Mouse (Mus musculus) intestine, embryonic 14.5 days (tissue): ENCODE measurements around the gene Btg1. TPM values are rescaled to one million over a fixed set of nuclear protein-coding genes. Genes with fewer than 3 reads are reported as not detected.

Experiments used
- ATAC-seq: fragments of 200-750 bp; cut with Nextera tagmentation; replicated peaks from 2 replicates; pipeline ENCODE4 v1.8.0; 2017; ENCODE audit warnings: low read depth, moderate number of reproducible peaks, moderate TSS enrichment, moderate library complexity; ENCODE audit not compliant: low FRiP score, low TSS enrichment
- DNase-seq: peaks from one replicate; pipeline ENCODE4 v3.0.0-alpha.2; 2018; ENCODE audit warnings: low spot score
- H3K27ac ChIP-seq: fragments of 300-500 bp; sonication (generic); 2 replicates; pipeline ENCODE4 v1.5.1; 2014; ENCODE audit warnings: low read depth, mild to moderate bottlenecking, control low read depth
- H3K27me3 ChIP-seq: fragments of 300-500 bp; sonication (generic); replicated peaks from 2 replicates; pipeline ENCODE4 v1.6.1; 2014; ENCODE audit warnings: low read length, control low read depth; ENCODE audit not compliant: control insufficient read depth, insufficient read depth
- H3K36me3 ChIP-seq: fragments of 300-500 bp; sonication (generic); 2 replicates; pipeline ENCODE4 v1.6.1; 2014; ENCODE audit warnings: low read length, control low read depth; ENCODE audit not compliant: control insufficient read depth, insufficient read depth
- H3K4me1 ChIP-seq: fragments of 300-500 bp; sonication (generic); replicated peaks from 2 replicates; pipeline ENCODE4 v1.6.1; 2014; ENCODE audit warnings: low read length, control low read depth, mixed read lengths; ENCODE audit not compliant: control insufficient read depth, insufficient read depth
- H3K4me2 ChIP-seq: fragments of 300-500 bp; sonication (generic); 2 replicates; pipeline ENCODE4 v1.6.1; 2014; ENCODE audit warnings: low read length
- H3K4me3 ChIP-seq: fragments of 300-500 bp; sonication (generic); 2 replicates; pipeline ENCODE4 v1.5.1; 2014; ENCODE audit warnings: low read depth, low read length, control low read depth, mixed read lengths
- H3K9ac ChIP-seq: fragments of 300-500 bp; sonication (generic); 2 replicates; pipeline ENCODE4 v1.6.1; 2014; ENCODE audit warnings: mild to moderate bottlenecking, low read length
- H3K9me3 ChIP-seq: fragments of 300-500 bp; sonication (generic); 2 replicates; pipeline ENCODE4 v1.6.1; 2016; ENCODE audit warnings: low read length, control low read depth; ENCODE audit not compliant: control insufficient read depth
- WGBS: fragments of 180-500 bp; shearing (Covaris S2); extraction: QIAGEN DNeasy Blood & Tissue Kit; methylation state at CpG from one replicate; pipeline ENCODE4 v1.1.7; 2014; 5-methylcytosine and 5-hydroxymethylcytosine counted together
- polyA plus RNA-seq: library from polyadenylated mRNA; unstranded; fragments of >200 nt; fragmentation: Nextera tagmentation; extraction: Ambion mirVana; gene quantifications from 2 replicates; pipeline ENCODE4 v1.2.1, GENCODE M21; 2014

The Btg1 gene
- polyA plus RNA-seq, 1 experiment from 2014 or later = 82.6 TPM

- no peak overlapping the region for H3K4me2 ChIP-seq
- H3K9me3 ChIP-seq = no peaks in the 10 kb centered on the region
- no peak overlapping the region for H3K27ac ChIP-seq
- no peak overlapping the region for H3K4me3 ChIP-seq
- ATAC-seq (no peak), DNase-seq (no peak)
- peaks cover 8% of the 10 kb centered on the region; the same call in 1 of the 2 replicates for H3K4me1 ChIP-seq
- H3K36me3 ChIP-seq = peaks cover 12% of the 10 kb centered on the region; the same call in 1 of the 2 replicates
- H3K27me3 ChIP-seq = no peaks in the 10 kb centered on the region
- no peak overlapping the region for H3K9ac ChIP-seq
- 71% methylated on average over 12 of the region's 12 CpGs for WGBS
These were observed 15.7 kb downstream of the Btg1 start for GRCm38 (mm10) chr10:96632271-96633144.

DNA sequence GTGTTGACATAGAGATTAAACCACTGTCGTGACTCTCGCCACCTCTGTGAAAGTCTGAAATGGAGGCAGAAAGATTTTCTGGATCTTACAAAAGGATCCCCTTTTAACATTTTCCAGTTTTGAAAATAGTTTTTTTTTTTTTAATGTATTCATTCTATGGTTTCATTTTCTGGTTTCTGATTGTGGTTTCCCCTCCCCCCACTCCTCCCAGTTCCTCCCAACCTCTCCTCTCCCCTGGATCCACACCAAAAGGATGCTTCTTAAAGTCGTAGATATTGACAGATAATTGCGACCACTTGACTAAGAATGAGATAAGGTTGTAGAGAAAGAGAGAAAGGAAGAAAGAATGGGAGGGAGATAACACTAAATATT is 16.3 kb downstream of the Btg1 start:
- Histone ChIP-seq H3K9me3 (no peaks in the 10 kb centered on the region), H3K27me3 (no peaks in the 10 kb centered on the region), H3K27ac (no peak overlapping the region), H3K4me3 (no peak overlapping the region), H3K36me3 (peaks cover 10% of the 10 kb centered on the region; the same call in 1 of the 2 replicates), H3K9ac (no peak overlapping the region), H3K4me1 (peaks cover 8% of the 10 kb centered on the region; the same call in 1 of the 2 replicates), H3K4me2 (no peak overlapping the region)
- ATAC-seq (no peak), DNase-seq (no peak)
- WGBS = 57% methylated on average over 4 of the region's 4 CpGs

GRCm38 (mm10) chr10:96635472-96635871 is 18.7 kb downstream of the Btg1 start:
- peaks cover 8% of the 10 kb centered on the region; the same call in 1 of the 2 replicates for H3K4me1 ChIP-seq
- WGBS = 3% methylated on average over 4 of the region's 4 CpGs
- ATAC-seq = peak; percentile 72; the same call in 1 of the 2 replicates
- DNase-seq = no peak
- H3K27ac ChIP-seq = peak overlapping the region; percentile 68
- no peak overlapping the region for H3K9ac ChIP-seq
- H3K27me3 ChIP-seq = no peaks in the 10 kb centered on the region
- no peak overlapping the region for H3K4me2 ChIP-seq
- no peak overlapping the region for H3K4me3 ChIP-seq
- no peaks in the 10 kb centered on the region for H3K36me3 ChIP-seq
- H3K9me3 ChIP-seq = no peaks in the 10 kb centered on the region

GRCm38 (mm10) chr10:96638477-96638876 is 21.7 kb downstream of the Btg1 start:
- Histone ChIP-seq H3K4me3 (no peak overlapping the region), H3K27me3 (no peaks in the 10 kb centered on the region), H3K4me1 (peaks cover 13% of the 10 kb centered on the region; the same call in 1 of the 2 replicates), H3K9ac (no peak overlapping the region), H3K27ac (no peak overlapping the region), H3K4me2 (no peak overlapping the region), H3K36me3 (no peaks in the 10 kb centered on the region), H3K9me3 (no peaks in the 10 kb centered on the region)
- no peak for DNase-seq
- 81% methylated on average over 2 of the region's 2 CpGs for WGBS
- no peak for ATAC-seq

DNA sequence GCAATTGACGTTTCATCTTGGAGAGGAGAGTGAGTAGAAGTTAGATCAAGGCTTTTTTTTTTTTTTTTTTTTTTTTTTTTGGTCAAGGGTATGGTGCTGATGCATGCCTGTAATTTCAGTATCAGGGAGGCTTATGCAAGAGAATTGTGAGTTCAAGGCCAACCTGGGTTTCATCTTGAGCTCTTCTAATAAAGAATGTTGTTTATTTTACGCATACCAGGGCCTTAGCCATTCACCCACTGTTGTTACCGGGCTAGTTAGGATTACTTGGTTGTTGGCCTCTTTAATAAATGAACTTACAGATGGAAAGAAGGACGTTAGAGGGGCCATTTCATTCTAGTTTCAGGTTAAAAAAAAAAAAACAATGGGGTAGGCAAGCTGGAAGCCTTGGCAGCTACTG is 25.2 kb downstream of the Btg1 start:
- no peak overlapping the region for H3K9ac ChIP-seq
- H3K27ac ChIP-seq = no peak overlapping the region
- ATAC-seq (no peak), DNase-seq (no peak)
- WGBS = 51% methylated on average over 4 of the region's 4 CpGs
- H3K4me2 ChIP-seq = no peak overlapping the region
- H3K4me1 ChIP-seq = peaks cover 15% of the 10 kb centered on the region
- no peaks in the 10 kb centered on the region for H3K27me3 ChIP-seq
- no peak overlapping the region for H3K4me3 ChIP-seq
- H3K36me3 ChIP-seq = no peaks in the 10 kb centered on the region
- H3K9me3 ChIP-seq = no peaks in the 10 kb centered on the region

- no peak overlapping the region for H3K27ac ChIP-seq
- WGBS = 60% methylated on average over 6 of the region's 6 CpGs
- no peak overlapping the region for H3K4me2 ChIP-seq
These were observed 25.9 kb downstream of the Btg1 start for GRCm38 (mm10) chr10:96642751-96643150.

DNA sequence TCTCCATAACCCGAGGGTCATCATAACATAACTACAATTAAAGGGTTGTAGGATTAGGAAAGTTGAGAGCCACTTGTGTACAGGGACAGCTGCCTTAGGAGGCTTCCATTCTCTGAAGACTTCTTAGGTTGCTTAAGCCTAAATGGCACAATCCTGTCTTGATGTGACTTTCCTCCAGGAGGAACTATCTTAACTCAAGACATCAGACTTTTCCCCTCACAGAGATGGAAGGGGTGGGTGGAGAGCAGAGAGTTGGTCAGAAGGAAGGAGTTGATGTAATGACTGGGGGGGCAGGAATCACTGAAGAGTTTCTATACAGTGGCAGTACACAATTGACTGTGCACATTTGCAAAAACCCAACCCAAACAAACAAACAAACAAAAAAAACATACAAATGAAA is 28.4 kb downstream of the Btg1 start:
- no peaks in the 10 kb centered on the region for H3K27me3 ChIP-seq
- 89% methylated on average over 1 of the region's 1 CpGs for WGBS
- no peaks in the 10 kb centered on the region for H3K9me3 ChIP-seq
- no peak overlapping the region for H3K9ac ChIP-seq
- no peak for ATAC-seq
- no peak overlapping the region for H3K27ac ChIP-seq
- H3K36me3 ChIP-seq = no peaks in the 10 kb centered on the region
- H3K4me3 ChIP-seq = no peak overlapping the region
- no peak overlapping the region for H3K4me2 ChIP-seq
- peaks cover 16% of the 10 kb centered on the region for H3K4me1 ChIP-seq
- DNase-seq = no peak

More at GRCm38 (mm10) chr10:96642751-96643150, 25.9 kb downstream of the Btg1 start:
- no peaks in the 10 kb centered on the region for H3K9me3 ChIP-seq
- H3K9ac ChIP-seq = no peak overlapping the region
- no peak for DNase-seq
- no peaks in the 10 kb centered on the region for H3K27me3 ChIP-seq
- H3K4me3 ChIP-seq = no peak overlapping the region
- H3K36me3 ChIP-seq = no peaks in the 10 kb centered on the region
- peaks cover 16% of the 10 kb centered on the region for H3K4me1 ChIP-seq
- ATAC-seq = no peak

- Histone ChIP-seq H3K9me3 (no peaks in the 10 kb centered on the region), H3K9ac (no peak overlapping the region), H3K4me3 (no peak overlapping the region), H3K27me3 (no peaks in the 10 kb centered on the region), H3K4me2 (peak overlapping the region; percentile 18), H3K36me3 (no peaks in the 10 kb centered on the region), H3K27ac (no peak overlapping the region), H3K4me1 (peaks cover 16% of the 10 kb centered on the region)
- 19% methylated on average over 13 of the region's 13 CpGs for WGBS
- ATAC-seq (no peak), DNase-seq (no peak)
These were observed 29.4 kb downstream of the Btg1 start for GRCm38 (mm10) chr10:96646024-96646866.
